Mouse (Mus musculus) hindbrain, embryonic 11.5 days (tissue): ENCODE data around the gene Slc6a9. TPM values are rescaled to one million over a fixed set of nuclear protein-coding genes. Genes with fewer than 3 reads are reported as not detected.

Experiments
- ATAC-seq: fragments of 200-750 bp; cut with Nextera tagmentation; 2 replicates; pipeline ENCODE4 v1.8.0; 2017; ENCODE audit warnings: mild to moderate bottlenecking, moderate TSS enrichment, moderate library complexity; ENCODE audit not compliant: low FRiP score
- DNase-seq: peaks from one replicate; pipeline ENCODE4 v3.0.0-alpha.2; 2015; ENCODE audit warnings: low spot score
- H3K27ac ChIP-seq: fragments of 300-500 bp; sonication (generic); 2 replicates; pipeline ENCODE4 v1.5.1; 2014; ENCODE audit warnings: mild to moderate bottlenecking, low read depth, low read length
- H3K27me3 ChIP-seq: fragments of 300-500 bp; sonication (generic); 2 replicates; pipeline ENCODE4 v1.6.1; 2014; ENCODE audit warnings: mild to moderate bottlenecking, low read length, moderate library complexity, mixed read lengths; ENCODE audit not compliant: control insufficient read depth, insufficient read depth
- H3K36me3 ChIP-seq: fragments of 300-500 bp; sonication (generic); 2 replicates; pipeline ENCODE4 v1.6.1; 2014; ENCODE audit warnings: mild to moderate bottlenecking, low read length, moderate library complexity, mixed read lengths; ENCODE audit not compliant: control insufficient read depth, insufficient read depth
- H3K4me1 ChIP-seq: fragments of 300-500 bp; sonication (generic); replicated peaks from 2 replicates; pipeline ENCODE4 v1.6.1; 2014; ENCODE audit warnings: low read length, mixed read lengths; ENCODE audit not compliant: control insufficient read depth, insufficient read depth
- H3K4me2 ChIP-seq: fragments of 300-500 bp; sonication (generic); replicated peaks from 2 replicates; pipeline ENCODE4 v1.6.1; 2014; ENCODE audit warnings: mild to moderate bottlenecking, low read depth, low read length
- H3K4me3 ChIP-seq: fragments of 300-500 bp; sonication (generic); 2 replicates; pipeline ENCODE4 v1.5.1; 2014; ENCODE audit warnings: low read depth, low read length
- H3K9ac ChIP-seq: fragments of 300-500 bp; sonication (generic); 2 replicates; pipeline ENCODE4 v1.6.1; 2014; ENCODE audit warnings: low read depth, low read length
- H3K9me3 ChIP-seq: fragments of 300-500 bp; sonication (generic); 2 replicates; pipeline ENCODE4 v1.6.1; 2016; ENCODE audit warnings: low read length; ENCODE audit not compliant: control insufficient read depth
- WGBS: fragments of 180-500 bp; shearing (Covaris S2); extraction: QIAGEN DNeasy Blood & Tissue Kit; methylation state at CpG from one replicate; pipeline ENCODE4 v1.1.7; 2014; 5-methylcytosine and 5-hydroxymethylcytosine counted together
- polyA plus RNA-seq: library from polyadenylated mRNA; unstranded; fragments of >200 nt; fragmentation: Nextera tagmentation; extraction: Ambion mirVana; gene quantifications from 2 replicates; pipeline ENCODE4 v1.2.1, GENCODE M21; 2014

Slc6a9 gene
- polyA plus RNA-seq, 1 experiment from 2014 or later: 7.1 TPM

DNA sequence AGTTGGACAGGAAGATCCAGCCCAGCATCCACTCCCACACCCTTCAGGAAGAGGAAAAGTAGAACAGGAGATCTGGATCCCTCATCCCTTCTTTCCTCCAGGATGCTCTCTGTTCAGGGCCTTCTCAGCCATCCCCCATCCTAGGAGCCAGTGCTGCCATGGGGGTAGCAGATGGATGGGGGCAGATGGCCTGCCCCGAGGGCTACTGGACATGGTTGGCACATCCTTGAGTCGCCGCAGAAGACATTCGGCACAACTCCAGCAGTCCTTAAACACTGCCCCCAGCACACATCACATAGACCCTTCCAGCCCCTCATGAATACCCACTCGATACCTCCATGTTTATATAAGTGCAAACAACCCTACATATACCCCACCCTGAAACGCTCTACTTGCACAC, 61.7 kb downstream of the Slc6a9 start:
- Histone ChIP-seq H3K4me2 (no peak overlapping the region), H3K27me3 (no peaks in the 10 kb centered on the region), H3K4me3 (no peak overlapping the region), H3K36me3 (peaks cover 2% of the 10 kb centered on the region; the same call in 1 of the 2 replicates), H3K9me3 (no peaks in the 10 kb centered on the region), H3K4me1 (no peaks in the 10 kb centered on the region), H3K9ac (no peak overlapping the region), H3K27ac (no peak overlapping the region)
- no peak for DNase-seq
- no peak for ATAC-seq
- WGBS: 95% methylated on average over 6 of the region's 6 CpGs

DNA sequence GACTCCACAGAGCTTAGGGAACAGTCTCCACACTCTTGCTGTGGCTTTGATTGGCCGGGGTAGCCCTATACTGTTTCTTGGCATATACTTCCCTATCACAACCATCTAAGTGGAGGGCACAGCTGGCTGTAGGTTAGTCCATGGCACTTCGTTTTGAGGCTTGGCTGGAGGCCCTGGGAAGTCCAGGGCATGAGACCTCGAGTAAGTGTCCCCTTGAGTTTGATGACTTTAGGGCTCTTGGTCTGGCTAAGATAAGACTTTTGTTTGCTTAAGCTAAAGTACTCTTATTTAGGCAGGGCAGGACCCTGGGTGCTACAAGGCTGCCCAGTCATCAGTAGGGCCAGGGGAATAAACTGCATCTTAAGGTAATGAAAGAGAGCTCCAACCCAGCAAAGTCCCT, 63.8 kb downstream of the Slc6a9 start:
- H3K27ac ChIP-seq: no peak overlapping the region
- ATAC-seq (no peak), DNase-seq (no peak)
- WGBS: 85% methylated on average over 3 of the region's 3 CpGs
- no peak overlapping the region for H3K4me2 ChIP-seq
- no peak overlapping the region for H3K9ac ChIP-seq
- H3K4me3 ChIP-seq: no peak overlapping the region
- no peaks in the 10 kb centered on the region for H3K27me3 ChIP-seq
- H3K4me1 ChIP-seq: no peaks in the 10 kb centered on the region
- peaks cover 3% of the 10 kb centered on the region; the same call in 1 of the 2 replicates for H3K36me3 ChIP-seq
- H3K9me3 ChIP-seq: no peaks in the 10 kb centered on the region

DNA sequence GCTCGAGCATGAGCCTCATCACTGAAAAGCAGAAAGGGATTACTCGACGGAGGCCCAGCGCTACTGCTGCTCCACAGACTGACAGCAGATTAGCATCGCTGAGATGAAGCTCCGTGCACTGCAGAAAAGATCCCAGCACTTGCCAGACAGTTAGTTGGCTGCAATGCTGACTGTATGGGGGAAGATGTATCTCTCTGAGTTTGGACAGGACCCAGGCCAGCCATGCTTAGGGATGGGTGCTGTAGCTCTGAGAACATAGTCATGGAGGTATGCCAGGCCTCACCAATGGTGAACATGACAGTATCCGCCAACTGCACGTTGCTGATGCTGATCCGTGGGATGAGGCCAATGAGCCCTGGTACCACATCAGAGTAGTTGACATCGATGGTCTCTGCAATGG, 69.8 kb downstream of the Slc6a9 start:
- WGBS: 95% methylated on average over 10 of the region's 10 CpGs
- Histone ChIP-seq H3K4me3 (no peak overlapping the region), H3K27ac (no peak overlapping the region), H3K9me3 (no peaks in the 10 kb centered on the region), H3K4me2 (no peak overlapping the region), H3K4me1 (no peaks in the 10 kb centered on the region), H3K36me3 (peaks cover 8% of the 10 kb centered on the region; the same call in 1 of the 2 replicates), H3K9ac (no peak overlapping the region), H3K27me3 (no peaks in the 10 kb centered on the region)
- ATAC-seq (no peak), DNase-seq (no peak)

DNA sequence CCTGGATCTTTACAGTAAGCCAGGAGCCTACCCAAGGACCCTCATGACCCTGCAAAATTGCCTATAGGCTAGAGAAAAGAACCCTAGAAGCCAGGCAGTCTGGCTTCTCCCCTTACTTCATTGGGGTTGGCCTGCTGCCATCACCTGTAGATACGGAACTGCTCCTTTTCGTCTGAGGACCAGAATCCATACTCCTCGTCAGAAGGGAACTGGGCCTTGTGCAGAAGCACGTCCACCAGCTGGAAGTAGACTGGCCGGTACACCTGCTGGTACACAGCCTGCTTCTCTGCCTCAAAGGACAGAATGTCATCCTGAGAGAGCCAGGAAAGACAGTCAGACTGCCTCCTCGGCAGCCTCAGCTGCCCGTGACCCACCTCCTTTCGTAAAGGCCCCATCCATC, 70.5 kb downstream of the Slc6a9 start:
- Histone ChIP-seq H3K9ac (no peak overlapping the region), H3K27me3 (no peaks in the 10 kb centered on the region), H3K4me1 (no peaks in the 10 kb centered on the region), H3K9me3 (no peaks in the 10 kb centered on the region), H3K36me3 (peaks cover 8% of the 10 kb centered on the region; the same call in 1 of the 2 replicates), H3K4me3 (no peak overlapping the region), H3K4me2 (no peak overlapping the region), H3K27ac (no peak overlapping the region)
- no peak for ATAC-seq
- WGBS: 93% methylated on average over 8 of the region's 8 CpGs
- no peak for DNase-seq

DNA sequence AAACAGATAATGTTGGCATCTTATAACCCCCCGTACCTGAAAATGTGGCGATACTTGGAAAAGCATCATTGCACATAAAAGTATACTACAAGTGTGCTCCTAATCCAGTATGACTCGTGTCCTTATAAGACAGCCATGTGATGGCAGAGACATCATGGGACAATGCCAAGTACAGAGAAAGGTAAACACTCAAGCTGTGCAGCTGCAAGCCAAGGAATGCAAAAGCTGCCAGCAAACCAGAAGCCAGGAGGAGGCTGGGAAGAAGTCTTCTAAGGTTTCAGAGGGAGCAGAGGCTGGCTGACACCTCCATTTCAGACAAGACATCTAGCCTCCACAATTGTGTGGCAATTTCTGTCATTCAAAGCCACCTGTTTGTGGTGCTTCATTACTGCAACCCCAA, 71.9 kb downstream of the Slc6a9 start:
- H3K27me3 ChIP-seq: no peaks in the 10 kb centered on the region
- 90% methylated on average over 3 of the region's 3 CpGs for WGBS
- H3K36me3 ChIP-seq: peaks cover 8% of the 10 kb centered on the region; the same call in 1 of the 2 replicates
- H3K4me1 ChIP-seq: no peaks in the 10 kb centered on the region
- no peak overlapping the region for H3K9ac ChIP-seq
- DNase-seq (no peak), ATAC-seq (no peak)
- H3K4me3 ChIP-seq: no peak overlapping the region
- H3K9me3 ChIP-seq: no peaks in the 10 kb centered on the region
- H3K4me2 ChIP-seq: no peak overlapping the region
- no peak overlapping the region for H3K27ac ChIP-seq

DNA sequence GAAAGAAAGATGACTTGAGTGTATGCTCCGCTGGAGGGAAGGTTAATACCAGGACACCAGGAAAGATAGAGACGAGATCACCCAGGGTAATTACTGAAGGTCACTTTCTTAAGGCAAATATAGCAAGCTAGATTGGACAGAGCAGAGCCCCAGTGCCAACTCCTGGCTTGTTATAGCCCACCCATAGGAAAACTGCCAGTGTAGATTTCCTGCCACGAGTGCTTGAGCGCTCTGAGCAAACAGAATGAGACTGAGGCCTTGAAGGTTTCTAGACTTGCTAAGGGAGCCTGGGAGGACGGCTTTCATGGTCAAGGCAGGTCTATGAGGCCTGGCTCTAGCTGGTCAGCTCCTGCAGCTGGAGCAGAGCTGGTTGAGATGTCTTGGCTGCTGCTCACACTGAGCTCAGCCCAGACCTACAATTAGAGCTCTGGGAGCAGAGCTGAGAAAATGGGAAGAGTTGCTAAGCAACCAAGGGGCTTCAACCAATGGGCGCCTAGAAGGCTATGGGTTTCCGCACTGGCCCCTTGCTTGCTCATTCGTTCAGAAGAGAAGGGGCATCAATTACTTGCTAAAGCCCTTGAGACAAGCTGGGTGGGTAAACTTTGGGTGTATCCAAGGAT, 74.6 kb downstream of the Slc6a9 start:
- Histone ChIP-seq H3K9ac (no peak overlapping the region), H3K4me2 (peak overlapping the region; percentile 1), H3K9me3 (no peaks in the 10 kb centered on the region), H3K4me1 (peaks cover 7% of the 10 kb centered on the region; the same call in 1 of the 2 replicates), H3K36me3 (peaks cover 3% of the 10 kb centered on the region; the same call in 1 of the 2 replicates), H3K27me3 (no peaks in the 10 kb centered on the region), H3K27ac (peak overlapping the region; percentile 56), H3K4me3 (no peak overlapping the region)
- ATAC-seq (peak; percentile 72), DNase-seq (peak; percentile 37)
- WGBS: 68% methylated on average over 8 of the region's 8 CpGs

DNA sequence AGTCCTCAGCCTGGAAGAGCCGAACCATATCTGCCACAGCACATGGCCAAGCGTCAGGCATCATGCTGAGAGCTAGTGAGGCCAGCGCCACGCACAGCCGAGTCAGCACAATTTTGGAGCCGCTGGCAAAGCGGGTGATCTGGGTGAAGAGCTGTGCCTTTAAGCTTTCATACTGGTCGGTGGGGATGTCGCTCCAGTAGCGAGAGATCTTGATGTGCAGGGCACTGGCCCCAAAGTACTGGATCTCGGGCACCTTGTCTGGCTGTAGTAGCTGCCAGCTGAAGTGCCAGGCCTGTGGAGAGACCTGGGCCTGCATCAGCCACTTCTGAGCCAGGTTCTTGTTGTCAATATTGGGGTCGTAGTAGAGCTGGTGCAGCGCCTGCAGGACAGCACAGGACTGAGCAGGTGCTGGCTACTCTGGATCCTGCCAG, 77.8 kb downstream of the Slc6a9 start:
- H3K9ac ChIP-seq: no peak overlapping the region
- no peak overlapping the region for H3K4me2 ChIP-seq
- no peaks in the 10 kb centered on the region for H3K36me3 ChIP-seq
- 87% methylated on average over 13 of the region's 13 CpGs for whole genome bisulfite sequencing
- DNase-seq (no peak), ATAC-seq (no peak)
- H3K4me3 ChIP-seq: no peak overlapping the region
- no peaks in the 10 kb centered on the region for H3K9me3 ChIP-seq
- no peaks in the 10 kb centered on the region for H3K27me3 ChIP-seq
- H3K4me1 ChIP-seq: peaks cover 9% of the 10 kb centered on the region; the same call in 1 of the 2 replicates
- no peak overlapping the region for H3K27ac ChIP-seq

DNA sequence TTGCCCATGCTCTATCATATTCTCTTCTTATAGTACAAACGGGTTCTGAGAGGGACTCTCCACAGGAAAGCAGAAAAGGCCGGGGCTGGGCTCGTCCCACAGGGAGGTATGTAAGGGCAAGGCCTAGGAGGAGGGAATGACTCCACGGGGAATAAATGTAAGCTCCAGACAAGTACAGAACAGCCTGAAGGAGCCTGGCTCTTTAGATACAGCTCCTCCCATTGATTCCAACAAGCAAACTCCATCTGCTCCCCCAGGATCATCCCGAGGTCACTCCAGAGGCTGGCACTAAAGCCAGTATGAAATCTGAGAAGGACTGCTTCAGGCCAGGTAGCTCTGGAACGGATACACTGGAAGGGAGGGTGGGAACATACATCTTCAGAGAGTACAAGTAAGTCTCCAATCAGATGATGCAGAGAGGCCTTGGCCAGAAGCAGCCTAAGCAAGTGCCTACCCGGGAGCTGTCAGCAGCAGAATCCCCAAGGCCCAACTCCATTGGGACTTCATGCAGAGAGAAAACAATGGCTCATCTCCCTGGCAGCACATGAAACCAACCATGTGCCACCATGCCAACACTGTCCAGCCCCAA, 78.5 kb downstream of the Slc6a9 start:
- no peaks in the 10 kb centered on the region for H3K36me3 ChIP-seq
- H3K9ac ChIP-seq: no peak overlapping the region
- WGBS: 69% methylated on average over 7 of the region's 7 CpGs
- ATAC-seq (no peak), DNase-seq (no peak)
- no peaks in the 10 kb centered on the region for H3K9me3 ChIP-seq
- H3K4me1 ChIP-seq: peaks cover 9% of the 10 kb centered on the region; the same call in 1 of the 2 replicates
- H3K4me2 ChIP-seq: peak overlapping the region; percentile 20; the same call in 1 of the 2 replicates
- H3K27ac ChIP-seq: no peak overlapping the region
- no peaks in the 10 kb centered on the region for H3K27me3 ChIP-seq
- peak overlapping the region; percentile 85 for H3K4me3 ChIP-seq

DNA sequence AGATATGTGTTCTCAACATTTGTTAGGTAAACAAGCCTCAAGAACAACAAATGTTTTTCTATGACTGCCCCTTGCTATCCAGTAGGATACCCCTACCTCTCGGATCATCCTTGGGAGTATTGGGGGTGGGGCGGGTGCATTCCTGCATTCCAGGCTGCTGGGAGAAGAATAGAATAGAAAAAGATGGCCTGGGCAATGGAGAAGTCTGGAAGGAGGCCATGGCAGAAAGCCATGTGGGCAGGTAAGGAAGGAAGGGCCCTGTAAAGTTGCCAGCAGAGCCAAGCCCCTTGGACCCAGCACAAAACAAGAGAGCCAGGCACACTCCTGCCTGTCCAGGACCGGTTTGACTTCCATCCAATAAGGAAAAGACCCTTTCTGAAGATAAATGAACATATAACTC, 79.1 kb downstream of the Slc6a9 start:
- H3K27me3 ChIP-seq: no peaks in the 10 kb centered on the region
- H3K9me3 ChIP-seq: no peaks in the 10 kb centered on the region
- 57% methylated on average over 3 of the region's 3 CpGs for WGBS
- H3K36me3 ChIP-seq: no peaks in the 10 kb centered on the region
- no peak overlapping the region for H3K9ac ChIP-seq
- peak overlapping the region; percentile 85 for H3K4me3 ChIP-seq
- ATAC-seq: no peak
- peaks cover 9% of the 10 kb centered on the region; the same call in 1 of the 2 replicates for H3K4me1 ChIP-seq
- no peak overlapping the region for H3K27ac ChIP-seq
- H3K4me2 ChIP-seq: peak overlapping the region; percentile 99
- DNase-seq: no peak
